Mouse (Mus musculus) CH12F3 (cell line): ENCODE measurements around the gene Lzts3.

Source experiments
- in situ Hi-C: fragments of 300-500 bp; cut with MboI; formaldehyde crosslinking; loops from 2 replicates; pipeline ENCODE4 v1.14.3; 2020; ENCODE audit warnings: low sequenced_read_pairs

The Lzts3 gene

DNA sequence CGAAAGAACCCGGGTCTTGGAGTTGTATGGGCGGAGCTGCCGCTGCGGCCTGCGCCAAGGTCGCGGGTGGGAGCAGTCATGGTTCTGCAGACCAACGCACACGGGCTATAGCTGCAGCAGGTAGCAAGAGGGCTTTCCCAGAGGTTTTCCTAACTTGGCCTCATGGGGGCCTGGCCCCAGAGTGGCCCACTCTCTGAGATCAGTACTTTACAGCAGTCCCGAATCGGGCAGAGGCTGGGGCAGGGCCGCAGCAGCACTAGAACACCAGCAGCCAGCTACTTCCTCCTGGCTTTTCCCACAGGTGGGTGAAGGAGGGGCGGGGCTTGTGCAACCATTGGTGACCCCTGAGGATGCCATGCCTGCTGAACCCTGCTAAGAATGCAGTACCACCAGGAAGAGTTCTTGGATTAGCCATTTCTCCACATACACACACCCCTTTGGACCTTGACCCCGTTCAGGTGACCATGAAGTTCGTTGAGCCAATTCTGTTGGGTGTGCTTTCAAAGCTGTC lies 4.4 kb downstream of the Lzts3 start:
- in situ Hi-C loops: no loop called here

- in situ Hi-C loops: no loop called here
Observed at GRCm38 (mm10) chr2:130635847-130636246, 6.8 kb downstream of the Lzts3 start.

GRCm38 (mm10) chr2:130634739-130635411 lies 7.7 kb downstream of the Lzts3 start:
- in situ Hi-C loops: no loop called here

DNA sequence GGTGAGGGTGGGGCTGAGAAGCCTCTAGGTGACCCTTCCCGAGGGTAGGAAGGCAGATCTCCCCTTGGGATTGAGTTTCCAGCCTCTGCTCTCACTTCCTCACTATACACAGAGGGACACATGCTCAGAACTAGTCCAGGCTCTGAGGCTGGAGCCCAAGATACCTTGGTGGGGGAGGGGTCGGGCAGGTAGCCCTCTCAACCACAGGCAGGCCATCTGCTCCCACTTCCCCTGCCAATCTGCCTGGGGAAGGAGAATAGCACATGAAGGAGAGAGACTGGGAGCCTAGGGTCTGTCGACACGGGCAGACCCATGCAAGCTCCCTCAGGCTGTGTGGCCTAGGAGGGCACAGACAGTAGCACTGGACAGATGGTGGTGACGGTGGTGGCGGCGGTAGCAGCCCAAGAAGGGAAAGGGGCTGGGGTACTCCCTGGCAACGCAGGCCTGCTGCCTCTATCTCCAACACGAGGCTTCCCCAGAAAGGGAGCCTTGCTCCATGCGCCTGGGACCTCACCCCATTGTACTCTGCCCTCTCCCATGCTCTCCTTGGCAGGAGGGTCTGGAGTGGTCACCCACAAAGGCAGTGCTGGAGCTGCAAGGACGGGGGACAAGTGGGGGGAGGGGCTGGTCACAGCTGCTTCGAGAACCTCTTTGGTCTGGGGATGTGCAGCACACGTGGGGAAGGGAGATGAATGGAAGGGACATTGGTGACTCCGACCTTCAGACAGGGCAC lies 8.4 kb downstream of the Lzts3 start:
- in situ Hi-C loops: no loop called here

GRCm38 (mm10) chr2:130632887-130633675 lies 9.5 kb downstream of the Lzts3 start:
- in situ Hi-C loops: no loop called here

GRCm38 (mm10) chr2:130632416-130632815 lies 10.2 kb downstream of the Lzts3 start:
- in situ Hi-C loops: no loop called here

DNA sequence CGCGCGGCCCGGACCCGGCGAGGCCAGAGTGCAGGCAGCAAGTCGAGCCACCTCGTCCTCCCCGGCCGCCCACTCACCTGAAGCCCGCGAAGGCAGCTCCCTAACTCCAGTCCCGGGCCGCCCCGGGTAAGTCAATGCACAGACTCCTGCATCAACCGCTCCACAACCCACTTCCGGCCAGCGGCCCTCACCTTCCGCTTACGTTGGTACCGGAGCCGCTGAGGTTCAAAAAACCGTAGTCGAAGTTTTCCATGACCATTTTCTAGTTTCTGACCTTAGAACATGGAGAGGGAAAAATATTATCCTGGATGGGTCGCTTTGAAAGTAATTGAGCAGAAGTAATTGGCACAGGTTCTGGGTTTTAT lies 12.8 kb downstream of the Lzts3 start, which contains the start of the genes Fastkd5 and Ubox5:
Fastkd5 (minus strand) TSS at position 189 of the 365 bp plus-strand sequence.
Ubox5 (minus strand) TSS at position 200 of the 365 bp plus-strand sequence.
- in situ Hi-C loops: no loop called here

DNA sequence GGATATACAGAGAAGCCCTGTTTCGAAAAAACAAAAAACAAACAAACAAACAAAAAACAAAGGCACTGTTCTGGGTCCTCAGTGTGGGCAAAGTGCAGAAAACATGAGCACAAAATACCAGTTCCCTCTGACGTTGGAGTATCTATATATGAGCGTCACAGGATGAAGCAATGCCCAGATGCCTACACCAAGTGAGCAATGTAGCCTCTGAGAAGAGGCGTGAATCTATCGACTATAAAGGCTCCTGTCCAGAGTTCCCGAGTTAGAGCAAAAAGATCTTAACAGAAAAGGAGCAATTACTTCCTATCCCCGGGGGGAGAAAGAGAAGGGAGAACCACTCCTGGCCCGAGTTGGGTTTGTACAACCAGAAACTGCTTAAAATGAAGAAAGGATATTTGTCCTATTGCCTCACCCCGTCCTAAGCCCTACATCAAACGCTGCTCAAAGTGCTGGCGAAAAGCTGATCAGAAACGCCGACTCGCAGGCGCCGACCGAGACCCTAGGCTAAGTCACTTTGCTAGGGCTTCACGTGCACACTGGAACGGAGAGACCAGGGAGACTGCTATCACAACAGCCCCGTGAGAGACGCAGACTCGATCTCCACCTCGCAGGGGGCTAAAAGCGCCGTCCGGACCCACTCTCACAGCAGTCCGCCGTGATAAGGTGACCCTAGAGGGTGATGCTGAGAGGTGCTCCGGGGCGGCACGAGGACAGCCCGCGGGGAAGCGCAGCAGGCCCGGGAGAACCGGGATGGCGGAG lies 13.3 kb downstream of the Lzts3 start:
- in situ Hi-C loops: no loop called here

- in situ Hi-C loops: no loop called here
Observed at GRCm38 (mm10) chr2:130628424-130628823, 14.2 kb downstream of the Lzts3 start.

- in situ Hi-C loops: no loop called here
Observed at GRCm38 (mm10) chr2:130618972-130619371, 23.6 kb downstream of the Lzts3 start.

DNA sequence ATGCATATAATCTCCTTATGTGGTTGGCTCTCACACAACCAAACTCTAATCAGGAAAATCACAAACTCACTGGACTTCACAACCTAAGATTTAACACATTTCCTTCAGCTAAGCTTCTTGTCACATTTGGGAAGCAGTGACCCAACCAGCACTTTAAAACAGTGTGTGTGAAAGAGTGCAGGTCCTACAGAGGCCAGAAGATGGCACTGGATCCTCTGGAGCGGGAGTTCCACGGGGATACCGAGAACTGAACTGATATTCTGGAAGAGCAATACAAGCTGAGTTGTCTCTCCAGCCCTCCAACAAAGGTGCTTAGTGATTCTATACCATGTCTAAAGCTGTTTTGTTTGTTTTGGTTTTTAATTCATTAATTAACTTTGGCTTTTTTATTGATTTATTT lies 29.5 kb downstream of the Lzts3 start:
- in situ Hi-C loops: no loop called here

DNA sequence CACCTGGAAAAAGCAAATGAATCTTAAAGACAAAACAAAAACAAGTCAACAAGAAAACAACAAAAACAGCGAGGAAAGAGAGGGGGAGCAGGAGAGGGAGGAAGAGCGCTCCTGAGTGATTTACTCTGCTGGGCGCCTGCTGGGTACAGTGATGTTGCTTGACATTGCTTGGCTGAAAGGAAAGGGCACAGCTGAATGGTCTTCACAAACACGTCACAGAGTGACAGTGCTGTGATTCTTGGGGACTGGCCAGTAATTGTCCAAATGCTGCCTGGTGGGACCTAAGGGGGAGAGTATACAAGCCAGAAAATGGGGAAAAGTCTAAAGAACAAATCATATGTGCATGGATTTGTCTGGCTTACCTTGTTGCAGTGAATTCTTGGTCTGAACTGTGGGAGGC lies 40.4 kb downstream of the Lzts3 start:
- in situ Hi-C loops: no loop called here

DNA sequence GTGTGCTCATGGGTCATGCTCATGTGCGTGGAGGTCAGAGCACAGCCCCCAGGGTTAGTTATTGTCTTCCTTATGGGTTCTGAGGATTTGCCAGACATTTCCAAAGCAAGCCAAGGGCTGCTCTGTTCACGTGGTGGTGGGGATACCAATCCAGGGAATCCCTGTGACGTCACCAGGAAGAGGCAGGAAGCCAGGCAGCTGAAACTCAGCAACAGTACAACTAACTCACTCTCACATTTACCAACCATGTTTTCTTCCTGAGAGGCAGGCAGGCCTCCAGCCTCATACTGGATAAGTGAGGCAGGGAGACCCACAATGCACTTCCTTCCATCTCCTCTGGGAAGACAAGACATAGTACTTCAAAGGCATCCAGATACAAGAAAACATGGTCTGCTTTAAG lies 44.2 kb downstream of the Lzts3 start:
- in situ Hi-C loops: no loop called here

- in situ Hi-C loops: no loop called here
Observed at GRCm38 (mm10) chr2:130597601-130598010, 45.0 kb downstream of the Lzts3 start.

- in situ Hi-C loops: no loop called here
Observed at GRCm38 (mm10) chr2:130595596-130595995, 47.0 kb downstream of the Lzts3 start.

DNA sequence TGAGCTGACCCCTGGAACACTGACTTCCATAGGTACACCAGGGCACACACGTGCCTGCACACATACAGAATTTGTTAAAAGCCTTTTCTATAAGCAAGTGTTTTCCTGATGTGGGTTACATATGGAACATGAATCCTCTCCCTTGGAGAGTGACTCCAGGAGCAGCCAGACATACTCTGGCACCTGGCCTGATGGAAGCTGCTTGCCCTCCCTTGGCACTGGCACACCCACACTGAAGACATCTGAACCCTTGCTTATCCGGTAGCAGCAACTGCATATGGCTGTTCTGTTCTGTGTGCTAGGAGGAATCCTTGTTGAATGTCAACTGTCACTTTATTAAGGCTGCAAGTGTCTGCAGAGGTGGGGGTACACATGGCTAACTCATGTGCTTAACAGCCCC lies 51.6 kb downstream of the Lzts3 start:
- in situ Hi-C loops: no loop called here

DNA sequence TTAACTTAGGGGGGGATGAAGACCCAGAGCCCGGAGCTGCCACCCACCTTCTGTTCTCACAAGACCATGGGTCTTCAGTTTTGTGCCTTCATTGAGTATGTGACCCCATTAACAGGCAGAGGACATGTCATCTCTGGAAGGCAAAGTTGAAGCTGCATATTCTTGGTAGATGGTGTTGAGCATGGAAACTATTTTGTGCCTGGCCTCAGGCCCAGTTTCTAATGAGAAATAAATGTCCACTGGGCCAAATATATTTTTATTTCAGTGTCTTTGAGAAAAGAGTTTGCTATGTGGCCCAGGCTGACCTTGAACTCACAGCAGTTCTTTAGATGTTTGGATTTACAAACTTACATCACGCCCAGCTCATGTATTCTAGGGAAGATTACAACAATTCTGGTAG lies 52.8 kb downstream of the Lzts3 start:
- in situ Hi-C loops: no loop called here

DNA sequence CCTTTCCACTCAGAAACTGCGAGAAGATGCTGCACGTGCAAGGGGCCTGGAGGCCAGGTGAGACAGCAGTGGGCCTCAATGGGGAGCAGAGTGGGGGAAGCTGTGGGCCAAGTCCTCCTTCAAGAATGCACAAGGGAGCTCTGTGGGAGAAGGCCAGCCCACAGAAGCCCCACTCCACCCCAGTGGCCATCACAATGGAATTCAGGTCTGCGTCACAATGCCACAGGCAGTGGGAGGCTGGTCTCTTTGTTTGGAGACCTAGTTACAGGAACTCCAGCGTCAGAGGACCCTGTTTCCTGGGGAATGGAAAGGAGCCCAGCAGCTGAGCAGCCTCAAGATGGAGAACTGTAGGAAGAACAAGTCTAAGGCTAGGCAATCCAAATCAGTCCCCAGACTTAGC lies 53.4 kb downstream of the Lzts3 start:
- in situ Hi-C loops: no loop called here

- in situ Hi-C loops: no loop called here
Observed at GRCm38 (mm10) chr2:130588373-130588772, 54.2 kb downstream of the Lzts3 start.

- in situ Hi-C loops: no loop called here
Observed at GRCm38 (mm10) chr2:130586016-130586415, 56.6 kb downstream of the Lzts3 start.
